Mouse (Mus musculus): Measurements from ENCODE around the gene Herc1. TPM values are rescaled to one million over a fixed set of nuclear protein-coding genes. Genes with fewer than 3 reads are reported as not detected.
A peak's percentile ranks its signal among the peaks of the same experiment; 100 is the strongest.

The Herc1 gene
- polyA plus RNA-seq (2015; fragmentation: Nextera tagmentation; extraction: Ambion mirVana), result 11.8 and 12.9 TPM in 2 replicates

DNA sequence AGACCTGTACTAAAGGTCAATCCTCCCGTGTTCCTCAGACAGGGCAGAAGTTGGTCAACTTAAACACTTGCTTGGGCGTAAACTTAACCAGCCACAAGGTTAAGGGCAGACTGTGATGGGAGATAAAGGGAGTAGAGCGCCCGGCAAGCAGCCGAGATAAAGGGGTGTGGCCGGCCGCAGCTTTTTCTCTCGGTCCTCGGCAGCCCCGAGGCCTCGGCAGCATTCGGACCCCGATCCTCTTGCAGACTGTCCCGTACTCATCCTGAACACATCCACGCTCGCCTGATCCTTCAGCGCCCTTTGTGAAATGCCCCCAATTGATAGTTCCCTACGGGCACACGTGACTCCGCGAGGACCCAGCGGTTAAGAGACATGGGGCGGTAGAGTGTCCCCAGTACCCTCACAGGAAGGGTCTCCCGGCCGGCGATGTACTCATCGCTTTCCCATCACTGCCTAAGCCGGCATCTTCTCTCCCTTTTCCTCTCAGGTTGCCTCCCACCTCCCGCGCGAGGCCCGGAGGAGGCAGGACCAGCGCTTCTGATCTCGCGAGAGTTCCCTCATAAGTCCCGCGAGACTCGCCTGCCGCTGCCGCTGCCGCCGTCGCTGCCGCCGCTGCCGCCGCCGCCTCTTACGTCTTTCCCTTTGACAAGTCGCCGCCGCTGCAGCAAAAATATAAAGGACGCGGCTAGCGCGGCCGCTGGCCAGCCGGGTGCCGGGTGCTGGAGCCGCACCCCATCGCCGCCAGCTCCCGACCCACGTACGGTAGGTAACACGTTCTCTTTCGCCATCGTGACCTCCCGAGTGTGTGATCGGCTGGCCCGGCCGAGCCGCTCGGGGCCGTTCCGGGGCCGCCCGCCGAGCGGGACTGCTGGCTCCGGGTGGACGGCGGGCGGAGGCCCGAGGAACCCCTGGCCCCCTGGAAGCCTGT lies at the start of gene Herc1:
Gene Herc1 (plus strand): TSS at position 591 of the 928 bp plus-strand sequence.
- under 1% methylated on average over 73 of the region's 85 CpGs for WGBS

DNA sequence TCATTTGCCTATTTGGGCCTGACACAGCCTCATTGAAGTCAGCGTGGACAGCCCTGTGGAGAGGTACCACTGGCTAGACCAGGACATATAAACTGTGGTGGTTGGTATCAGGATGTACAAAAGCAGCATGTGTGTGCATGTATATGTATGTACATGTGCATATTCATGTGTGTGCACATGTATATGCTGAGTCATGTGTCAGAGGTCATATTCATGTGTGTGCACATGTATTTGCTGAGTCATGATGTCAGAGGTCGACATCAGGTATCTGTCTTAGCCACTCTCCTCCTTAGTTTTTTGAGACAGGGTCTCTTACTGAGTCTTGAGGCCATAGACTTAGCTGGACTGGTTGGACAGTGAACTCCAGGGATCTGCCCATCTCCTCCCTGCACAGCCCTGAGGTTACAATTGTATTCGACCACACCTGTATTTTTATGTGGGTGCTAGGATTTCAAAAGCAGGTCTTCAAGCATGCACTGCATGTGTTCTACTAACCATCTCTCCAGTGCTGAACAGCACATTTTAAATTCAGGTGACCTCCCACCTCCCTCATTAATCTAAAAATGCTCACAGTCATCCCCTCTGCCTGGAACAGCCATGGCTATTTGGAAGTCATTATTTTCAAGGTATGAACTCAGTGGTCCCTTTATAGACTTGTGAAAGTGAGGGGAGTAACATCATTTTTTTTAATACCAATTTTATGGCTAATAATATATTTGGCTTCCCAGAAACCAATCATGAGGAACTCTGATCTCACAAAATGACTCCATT lies 45.7 kb upstream of the Herc1 start:
- Histone ChIP-seq H3K4me1 (ENCODE audit: insufficient read depth, low read depth, low read length) (0 out of 2 replicates have a peak, but pooled peaks cover 4% of the 10 kb centered on the region), H3K4me3 (ENCODE audit: low read depth, low read length) (peak overlapping the region; percentile 39; the same call in 1 of the 2 replicates), H3K9ac (replicated peaks; ENCODE audit: low read depth) (no peak overlapping the region), H3K4me2 (replicated peaks; ENCODE audit: low read depth, low read length) (peak overlapping the region; percentile 54; the same call in 1 of the 2 replicates), H3K36me3 (ENCODE audit: insufficient read depth, low read length) (no peaks in the 10 kb centered on the region), H3K27ac (ENCODE audit: low read length) (no peak overlapping the region), H3K9me3 (ENCODE audit: low read length) (no peaks in the 10 kb centered on the region), H3K27me3 (replicated peaks; ENCODE audit: insufficient read depth, low read length) (no peaks in the 10 kb centered on the region)
- TF ChIP-seq EP300 (IDR thresholded peaks at IDR 0.05) (no peak), CTCF (IDR thresholded peaks at IDR 0.05) (no peak)
- 78% methylated on average over 3 of the region's 3 CpGs for WGBS
- DNase-seq (ENCODE audit: low spot score) (no peak), ATAC-seq (no peak)

More for the DNA sequence above, at the start of gene Herc1:
- no peaks in the 10 kb centered on the region for H3K36me3 ChIP-seq (ENCODE audit: insufficient read depth, low read length)
- TF ChIP-seq CTCF (IDR thresholded peaks at IDR 0.05) (no peak), EP300 (IDR thresholded peaks at IDR 0.05) (peak; percentile 70)
- DNase-seq (ENCODE audit: low spot score) (peak; percentile 99), ATAC-seq (peak; percentile 93)
- peak within 1 kb of the TSS; percentile 94 for H3K27ac ChIP-seq (ENCODE audit: low read length)
- no peaks in the 10 kb centered on the region for H3K4me1 ChIP-seq (ENCODE audit: insufficient read depth, low read depth, low read length)
- H3K4me3 ChIP-seq (ENCODE audit: low read depth, low read length), result peak within 1 kb of the TSS; percentile 94
- peak within 1 kb of the TSS; percentile 96 for H3K9ac ChIP-seq (replicated peaks; ENCODE audit: low read depth)
- no peaks in the 10 kb centered on the region for H3K9me3 ChIP-seq (ENCODE audit: low read length)
- H3K4me2 ChIP-seq (replicated peaks; ENCODE audit: low read depth, low read length), result peak within 1 kb of the TSS; percentile 90
- no peaks in the 10 kb centered on the region for H3K27me3 ChIP-seq (replicated peaks; ENCODE audit: insufficient read depth, low read length)

DNA sequence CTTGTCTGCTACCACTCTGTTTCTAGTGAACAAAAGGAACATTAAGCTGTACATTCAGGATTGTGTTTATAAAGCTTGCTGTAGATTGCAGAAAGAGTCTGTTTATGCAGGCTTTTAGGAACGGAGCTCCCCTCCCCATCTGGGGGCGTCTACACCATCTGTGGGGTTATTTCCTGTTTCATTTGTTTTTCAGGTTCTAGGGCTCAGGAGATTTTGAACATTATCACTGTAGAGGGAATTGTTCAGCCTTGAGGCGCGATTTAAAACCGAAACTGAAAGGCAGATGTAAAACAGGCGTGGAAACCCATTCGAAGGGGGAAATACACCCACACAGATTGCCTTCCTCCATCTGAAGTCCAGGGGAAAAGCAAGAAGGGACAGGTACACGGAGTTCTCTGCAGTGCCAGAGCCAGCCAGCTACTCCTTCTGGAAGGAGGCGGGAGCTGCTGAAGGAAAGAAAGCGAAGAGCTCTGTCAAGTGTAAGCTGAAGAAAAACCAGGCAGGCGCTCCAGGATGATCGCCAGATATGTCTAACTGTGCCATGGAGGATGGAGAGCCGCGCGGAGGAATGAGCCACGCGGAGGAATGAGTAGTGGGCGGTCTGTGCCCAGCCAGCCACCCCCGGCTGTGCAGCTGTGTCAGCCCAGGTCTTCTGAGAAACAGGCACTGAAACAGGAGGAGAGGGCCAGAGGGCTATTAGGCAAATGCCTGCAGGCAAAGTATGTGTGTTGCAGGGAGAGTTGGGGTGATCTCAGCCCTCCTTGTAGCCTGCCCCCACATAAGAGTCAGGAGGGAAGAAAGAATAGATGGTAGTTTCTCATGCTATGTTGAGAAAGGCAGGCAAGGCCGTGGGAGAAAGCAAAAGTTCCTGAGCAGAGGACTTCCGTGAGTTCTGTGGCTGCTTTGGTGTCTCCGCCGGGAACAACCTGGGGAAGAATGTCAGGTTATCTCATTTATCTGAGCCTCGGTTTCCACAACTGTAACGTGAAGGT lies 44.8 kb upstream of the Herc1 start:
- Histone ChIP-seq H3K27ac (ENCODE audit: low read length) (no peak overlapping the region), H3K36me3 (ENCODE audit: insufficient read depth, low read length) (no peaks in the 10 kb centered on the region), H3K4me3 (ENCODE audit: low read depth, low read length) (peak overlapping the region; percentile 39), H3K4me2 (replicated peaks; ENCODE audit: low read depth, low read length) (peak overlapping the region; percentile 54), H3K27me3 (replicated peaks; ENCODE audit: insufficient read depth, low read length) (no peaks in the 10 kb centered on the region), H3K9me3 (ENCODE audit: low read length) (no peaks in the 10 kb centered on the region), H3K4me1 (ENCODE audit: insufficient read depth, low read depth, low read length) (0 out of 2 replicates have a peak, but pooled peaks cover 4% of the 10 kb centered on the region), H3K9ac (replicated peaks; ENCODE audit: low read depth) (no peak overlapping the region; the same call in 1 of the 2 replicates)
- TF ChIP-seq EP300 (IDR thresholded peaks at IDR 0.05), result no peak
- TF ChIP-seq CTCF (IDR thresholded peaks at IDR 0.05), result no peak
- no peak for DNase-seq (ENCODE audit: low spot score)
- ATAC-seq, result no peak
- WGBS, result 39% methylated on average over 25 of the region's 25 CpGs

DNA sequence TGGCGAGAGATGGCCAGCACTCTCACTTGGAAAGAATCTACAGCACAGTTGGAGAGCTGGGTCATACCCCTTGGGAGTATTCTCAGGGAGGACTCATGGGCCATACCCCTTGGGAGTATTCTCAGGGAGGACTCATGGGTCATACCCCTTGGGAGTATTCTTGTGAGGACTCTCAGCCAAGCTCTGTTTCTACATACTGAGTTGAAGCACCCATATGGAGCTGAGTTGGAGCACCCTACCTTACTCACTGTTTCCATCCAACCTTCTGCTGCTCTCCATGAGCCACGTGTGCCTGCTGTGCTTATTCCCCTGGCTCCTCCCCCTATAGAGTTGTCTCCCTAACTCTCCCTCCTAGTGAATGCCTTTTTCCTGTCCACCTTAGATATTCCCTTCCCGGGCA lies 43.8 kb upstream of the Herc1 start:
- Histone ChIP-seq H3K4me1 (ENCODE audit: insufficient read depth, low read depth, low read length) (0 out of 2 replicates have a peak, but pooled peaks cover 4% of the 10 kb centered on the region), H3K9me3 (ENCODE audit: low read length) (no peaks in the 10 kb centered on the region), H3K4me3 (ENCODE audit: low read depth, low read length) (no peak overlapping the region), H3K36me3 (ENCODE audit: insufficient read depth, low read length) (no peaks in the 10 kb centered on the region), H3K27me3 (replicated peaks; ENCODE audit: insufficient read depth, low read length) (no peaks in the 10 kb centered on the region), H3K9ac (replicated peaks; ENCODE audit: low read depth) (no peak overlapping the region), H3K27ac (ENCODE audit: low read length) (no peak overlapping the region), H3K4me2 (replicated peaks; ENCODE audit: low read depth, low read length) (no peak overlapping the region)
- ATAC-seq (no peak), DNase-seq (ENCODE audit: low spot score) (no peak)
- TF ChIP-seq EP300 (IDR thresholded peaks at IDR 0.05) (no peak), CTCF (IDR thresholded peaks at IDR 0.05) (no peak)
- 77% methylated on average over 3 of the region's 3 CpGs for WGBS

DNA sequence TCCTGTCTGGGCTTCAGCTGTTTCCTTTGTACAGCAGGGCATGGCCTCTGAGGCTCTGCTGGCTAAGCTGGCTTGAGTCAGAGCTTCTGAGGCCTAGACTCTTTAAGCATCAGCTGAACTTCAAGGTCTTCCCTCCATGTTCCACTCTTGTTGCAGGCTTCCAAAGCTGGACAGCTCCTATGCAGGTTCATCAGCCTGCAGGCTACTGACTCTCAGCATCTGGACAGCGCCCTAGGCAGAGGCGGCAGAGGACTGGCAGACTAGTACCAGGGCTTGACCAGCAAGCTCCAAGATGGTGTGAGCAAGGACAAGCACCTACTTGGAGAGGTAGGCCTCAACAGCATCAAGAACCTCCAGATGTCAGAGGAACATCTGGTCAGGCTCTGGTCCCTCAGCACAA lies 42.9 kb upstream of the Herc1 start:
- TF ChIP-seq EP300 (IDR thresholded peaks at IDR 0.05), result no peak
- H3K9me3 ChIP-seq (ENCODE audit: low read length), result no peaks in the 10 kb centered on the region
- ATAC-seq, result peak; percentile 82
- H3K36me3 ChIP-seq (ENCODE audit: insufficient read depth, low read length), result no peaks in the 10 kb centered on the region
- no peak overlapping the region for H3K9ac ChIP-seq (replicated peaks; ENCODE audit: low read depth)
- DNase-seq (ENCODE audit: low spot score), result peak; percentile 90
- H3K4me1 ChIP-seq (ENCODE audit: insufficient read depth, low read depth, low read length), result 0 out of 2 replicates have a peak, but pooled peaks cover 4% of the 10 kb centered on the region
- no peak overlapping the region for H3K4me2 ChIP-seq (replicated peaks; ENCODE audit: low read depth, low read length)
- no peak overlapping the region for H3K27ac ChIP-seq (ENCODE audit: low read length)
- 18% methylated on average over 2 of the region's 2 CpGs for WGBS
- no peak overlapping the region for H3K4me3 ChIP-seq (ENCODE audit: low read depth, low read length)
- no peaks in the 10 kb centered on the region for H3K27me3 ChIP-seq (replicated peaks; ENCODE audit: insufficient read depth, low read length)

Measured in lung, postnatal 0 days (tissue).